Mouse (Mus musculus): ENCODE measurements around the gene Sf3b4.
A peak's percentile ranks its signal among the peaks of the same experiment; 100 is the strongest.
"Not testable (repeated sequence)": the region's sequence is repeated elsewhere in the genome, so short reads cannot be mapped to it uniquely, and the experiment has no call there.

Gene Sf3b4

DNA sequence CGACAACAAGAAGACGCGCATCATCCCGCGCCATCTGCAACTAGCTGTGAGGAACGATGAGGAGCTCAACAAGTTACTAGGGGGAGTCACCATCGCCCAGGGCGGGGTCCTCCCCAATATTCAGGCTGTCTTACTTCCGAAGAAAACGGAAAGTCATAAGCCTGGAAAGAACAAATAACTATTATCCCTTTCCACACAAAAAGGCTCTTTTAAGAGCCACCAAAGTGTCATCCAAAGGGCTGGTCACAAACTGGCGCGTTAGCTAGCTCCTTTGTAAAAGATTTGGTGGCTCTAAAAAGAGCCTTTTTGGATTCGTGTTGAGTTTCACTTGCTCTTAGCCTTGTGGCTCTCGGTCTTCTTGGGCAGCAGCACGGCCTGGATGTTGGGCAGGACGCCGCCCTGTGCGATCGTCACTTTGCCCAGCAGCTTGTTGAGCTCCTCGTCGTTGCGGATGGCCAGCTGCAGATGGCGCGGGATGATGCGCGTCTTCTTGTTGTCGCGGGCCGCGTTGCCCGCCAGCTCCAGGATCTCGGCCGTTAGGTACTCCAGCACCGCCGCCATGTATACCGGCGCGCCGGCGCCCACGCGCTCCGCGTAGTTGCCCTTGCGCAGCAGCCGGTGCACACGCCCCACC, 48.1 kb downstream of the Sf3b4 start:
- DNase-seq (ENCODE audit: low read depth) = not testable (repeated sequence)

DNA sequence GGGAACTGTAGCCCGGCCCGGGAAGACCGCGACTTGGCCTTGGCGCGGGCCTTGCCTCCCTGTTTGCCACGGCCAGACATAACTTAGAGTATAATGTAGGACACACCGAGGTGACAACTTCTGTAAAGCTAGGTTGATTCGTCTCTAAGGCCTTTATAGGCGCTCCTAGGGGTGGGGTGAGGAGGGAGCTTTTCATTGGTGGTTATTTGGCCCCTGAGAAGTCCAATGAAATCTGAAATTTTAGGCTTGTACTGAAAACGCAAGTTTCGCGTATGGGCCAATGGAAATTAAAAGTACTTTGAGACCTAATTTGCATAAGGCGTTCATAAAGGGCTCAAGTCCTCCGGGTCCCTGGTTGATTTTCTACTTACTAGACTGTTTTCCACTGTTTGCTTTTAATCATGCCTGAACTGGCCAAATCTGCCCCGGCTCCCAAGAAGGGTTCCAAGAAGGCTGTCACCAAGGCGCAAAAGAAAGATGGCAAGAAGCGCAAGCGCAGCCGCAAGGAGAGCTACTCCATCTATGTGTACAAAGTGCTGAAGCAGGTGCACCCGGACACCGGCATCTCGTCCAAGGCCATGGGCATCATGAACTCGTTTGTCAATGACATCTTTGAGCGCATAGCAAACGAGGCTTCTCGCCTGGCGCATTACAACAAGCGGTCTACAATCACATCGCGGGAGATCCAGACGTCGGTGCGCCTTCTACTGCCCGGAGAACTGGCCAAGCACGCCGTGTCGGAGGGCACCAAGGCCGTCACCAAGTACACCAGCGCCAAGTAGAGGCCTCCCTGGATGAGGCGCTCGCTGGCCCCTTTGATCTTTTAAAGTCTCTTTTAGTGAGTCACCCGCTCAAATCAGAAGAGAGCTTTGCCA, 48.9 kb downstream of the Sf3b4 start, which contains the start of the genes Hist2h2ac and Hist2h2be:
TSS of gene Hist2h2ac (minus strand) at position 116 of the 875 bp plus-strand sequence.
TSS of gene Hist2h2be (plus strand) at position 355 of the 875 bp plus-strand sequence.
- DNase-seq (ENCODE audit: low read depth) = peak; percentile 85

DNA sequence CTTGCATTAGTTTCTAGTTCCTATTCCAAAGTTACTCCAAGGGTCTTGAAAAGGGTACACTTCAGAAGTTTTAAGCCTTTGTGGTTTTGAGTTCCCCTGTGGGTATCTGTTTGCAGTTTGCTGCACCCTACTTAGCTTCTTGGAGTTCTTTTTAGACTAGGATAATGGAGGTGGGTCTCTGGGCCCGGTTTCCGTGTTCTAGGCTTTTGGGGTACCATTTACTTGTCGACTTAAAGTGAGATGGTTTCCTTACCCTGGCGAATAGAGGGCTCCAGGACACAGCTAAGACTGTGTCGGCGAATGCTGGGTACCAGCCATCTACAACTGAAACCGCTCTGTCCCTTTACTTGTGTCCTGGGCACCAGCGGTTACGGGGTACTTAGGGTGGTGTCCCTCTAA, 49.5 kb downstream of the Sf3b4 start:
- no peak for DNase-seq (ENCODE audit: low read depth)

DNA sequence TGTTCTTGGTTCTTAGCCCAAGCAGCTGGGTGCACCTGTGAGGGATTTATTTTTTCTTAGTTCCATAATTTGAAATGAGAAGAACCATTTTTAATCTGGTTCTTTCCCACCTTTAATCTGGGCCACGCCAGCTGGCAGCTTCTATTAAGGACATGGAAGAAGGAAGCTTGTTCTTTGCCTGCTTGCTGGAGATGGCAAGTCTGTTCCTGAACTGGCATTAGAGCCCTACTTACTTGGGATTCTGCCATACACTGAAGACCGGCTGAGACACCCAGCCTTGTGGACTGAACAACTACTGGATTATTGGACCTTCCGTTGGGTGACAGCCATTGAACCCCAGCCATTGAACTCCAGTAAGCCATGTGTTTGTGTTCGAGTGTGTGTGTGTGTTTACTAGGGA, 50.6 kb downstream of the Sf3b4 start:
- DNase-seq (ENCODE audit: low read depth) = no peak

DNA sequence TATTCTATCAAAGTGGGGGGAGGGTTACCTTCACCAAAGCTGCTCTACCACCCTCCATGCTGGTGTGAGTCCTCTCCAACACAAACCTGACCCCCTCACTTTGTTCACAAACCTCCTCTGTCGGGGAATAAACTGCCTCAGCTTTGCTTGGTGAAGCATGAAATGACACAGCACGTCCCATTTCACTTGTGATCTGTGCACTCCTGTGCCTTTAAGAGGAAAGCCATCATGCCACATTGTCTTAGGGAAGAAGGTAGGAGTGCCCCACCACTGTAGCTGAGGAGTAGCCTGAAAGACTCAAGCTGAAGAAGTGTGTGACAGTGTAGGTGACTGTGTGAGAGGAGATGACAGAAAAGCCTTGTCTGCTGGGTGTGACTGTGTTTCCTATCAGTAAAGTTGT, 53.3 kb downstream of the Sf3b4 start:
- DNase-seq (ENCODE audit: low read depth) = no peak
